Mouse (Mus musculus) CH12.LX (cell line): ENCODE results near the gene Kidins220. TPM values are rescaled to one million over a fixed set of nuclear protein-coding genes. Genes with fewer than 3 reads are reported as not detected.

Experiments
- DNase-seq: peaks from one replicate; pipeline ENCODE4 v3.0.0-alpha.2; 2013; ENCODE audit errors: extremely low read depth
- H3K27ac ChIP-seq: 2 replicates; pipeline ENCODE4 v1.5.1; 2012; ENCODE audit warnings: low read depth, mild to moderate bottlenecking, control low read depth, moderate library complexity; ENCODE audit not compliant: insufficient read depth
- H3K27me3 ChIP-seq: replicated peaks from 2 replicates; pipeline ENCODE3; 2012; ENCODE audit warnings: inconsistent platforms
- H3K36me3 ChIP-seq, 2 experiments: replicated peaks in 1 of 2; 2 replicates each; pipeline versions ENCODE3 to v1.6.1; 2012; ENCODE audit warnings: inconsistent platforms in 1 of 2, low read length in 1 of 2, mild to moderate bottlenecking in 1 of 2, mixed read lengths in 1 of 2, moderate library complexity in 1 of 2; ENCODE audit not compliant: control insufficient read depth in 1 of 2, insufficient read depth in 1 of 2
- H3K4me1 ChIP-seq, 2 experiments: 2 replicates each; pipeline ENCODE4 v1.6.1; 2012; ENCODE audit warnings: inconsistent platforms in 1 of 2, moderate library complexity in 1 of 2; ENCODE audit not compliant: insufficient read depth in 2 of 2, control insufficient read depth in 1 of 2
- H3K4me2 ChIP-seq: 2 replicates; pipeline ENCODE4 v1.6.1; 2012; ENCODE audit warnings: low read depth, mild to moderate bottlenecking, control low read depth; ENCODE audit not compliant: poor library complexity, insufficient read depth, severe bottlenecking
- H3K4me3 ChIP-seq, 3 experiments: fragments of 150-350 bp in 1 of 3; sonication (generic) in 1 of 3; replicated peaks in 1 of 3; 2 replicates each; pipeline versions ENCODE3 to v1.5.1; 2011 to 2012; ENCODE audit warnings: low read depth in 2 of 3, low read length in 2 of 3, mild to moderate bottlenecking in 2 of 3, moderate library complexity in 2 of 3, control low read depth in 1 of 3, improper control_type of control experiment in 1 of 3, inconsistent platforms in 1 of 3, mixed read lengths in 1 of 3; ENCODE audit not compliant: poor library complexity in 1 of 3
- H3K79me2 ChIP-seq: replicated peaks from 2 replicates; pipeline ENCODE4 v1.6.1; 2012; ENCODE audit warnings: mild to moderate bottlenecking, moderate library complexity; ENCODE audit not compliant: control insufficient read depth, poor library complexity, insufficient read depth, severe bottlenecking; ENCODE audit errors: extremely low read depth
- H3K9ac ChIP-seq: 2 replicates; pipeline ENCODE4 v1.6.1; 2012; ENCODE audit warnings: low read depth, mild to moderate bottlenecking, control low read depth, moderate library complexity; ENCODE audit not compliant: insufficient read depth
- H3K9me3 ChIP-seq: replicated peaks from 2 replicates; pipeline ENCODE3; 2012; ENCODE audit warnings: low read length, inconsistent platforms, mixed read lengths
- BHLHE40 ChIP-seq: IDR thresholded peaks from 2 replicates; pipeline ENCODE4 v1.6.1; 2011; ENCODE audit warnings: mild to moderate bottlenecking, low read depth, low read length, improper control_type of control experiment
- CHD1 ChIP-seq: IDR thresholded peaks from 2 replicates; pipeline ENCODE4 v1.6.1; 2012; ENCODE audit warnings: low read depth, low read length, improper control_type of control experiment, inconsistent platforms
- CHD2 ChIP-seq: IDR thresholded peaks from 2 replicates; pipeline ENCODE4 v1.6.1; 2011; ENCODE audit warnings: low read length, improper control_type of control experiment
- ETS1 ChIP-seq: conservative IDR thresholded peaks from 2 replicates; pipeline ENCODE4 v1.6.1; 2012; ENCODE audit warnings: low read depth, mild to moderate bottlenecking, inconsistent platforms, low read length, improper control_type of control experiment, moderate library complexity
- GABPA ChIP-seq: IDR thresholded peaks from 2 replicates; pipeline ENCODE4 v1.6.1; 2012; ENCODE audit warnings: low read depth, low read length, improper control_type of control experiment, inconsistent platforms; ENCODE audit not compliant: insufficient replicate concordance
- IRF4 ChIP-seq: IDR thresholded peaks from 2 replicates; pipeline ENCODE4 v1.6.1; 2014; ENCODE audit warnings: low read depth, mild to moderate bottlenecking, inconsistent platforms, low read length, improper control_type of control experiment
- JUN ChIP-seq: IDR thresholded peaks from 2 replicates; pipeline ENCODE4 v1.6.1; 2011; ENCODE audit warnings: low read depth, mild to moderate bottlenecking, low read length, improper control_type of control experiment, moderate library complexity; ENCODE audit not compliant: insufficient read depth
- KAT2A ChIP-seq: IDR thresholded peaks from 2 replicates; pipeline ENCODE4 v1.6.1; 2012; ENCODE audit warnings: low read length, improper control_type of control experiment, inconsistent platforms; ENCODE audit not compliant: insufficient replicate concordance
- MAX ChIP-seq: IDR thresholded peaks from 2 replicates; pipeline ENCODE4 v1.6.1; 2011; ENCODE audit warnings: low read length, improper control_type of control experiment
- MAZ ChIP-seq: IDR thresholded peaks from 2 replicates; pipeline ENCODE4 v1.6.1; 2012; ENCODE audit warnings: low read depth, mild to moderate bottlenecking, inconsistent platforms, low read length, improper control_type of control experiment, moderate library complexity
- MXI1 ChIP-seq: IDR thresholded peaks from 2 replicates; pipeline ENCODE4 v1.6.1; 2011; ENCODE audit warnings: mild to moderate bottlenecking, low read depth, low read length, improper control_type of control experiment
- MYC ChIP-seq: IDR thresholded peaks from 2 replicates; pipeline ENCODE4 v1.6.1; 2011; ENCODE audit warnings: low read depth, mild to moderate bottlenecking, improper control_type of control experiment, low read length
- NRF1 ChIP-seq: IDR thresholded peaks from 2 replicates; pipeline ENCODE4 v1.6.1; 2014; ENCODE audit warnings: low read depth, mild to moderate bottlenecking, inconsistent platforms, low read length, improper control_type of control experiment, moderate library complexity
- POLR2AphosphoS2 ChIP-seq: IDR thresholded peaks from 2 replicates; pipeline ENCODE4 v1.6.1; 2011; ENCODE audit warnings: low read depth, low read length, improper control_type of control experiment
- RCOR1 ChIP-seq: conservative IDR thresholded peaks from 2 replicates; pipeline ENCODE4 v1.6.1; 2012; ENCODE audit warnings: low read depth, mild to moderate bottlenecking, inconsistent platforms, low read length, improper control_type of control experiment
- TBP ChIP-seq: conservative IDR thresholded peaks from 2 replicates; pipeline ENCODE4 v1.6.1; 2011; ENCODE audit warnings: low read depth, low read length, improper control_type of control experiment
- ZC3H11A ChIP-seq: IDR thresholded peaks from 2 replicates; pipeline ENCODE4 v1.6.1; 2012; ENCODE audit warnings: low read depth, mild to moderate bottlenecking, inconsistent platforms, low read length, improper control_type of control experiment
- ZNF384 ChIP-seq: IDR thresholded peaks from 2 replicates; pipeline ENCODE4 v1.6.1; 2012; ENCODE audit warnings: low read depth, low read length, improper control_type of control experiment, inconsistent platforms
- dilution Hi-C: fragments of 300-500 bp; cut with MboI; formaldehyde crosslinking; loops from 2 replicates; pipeline ENCODE4 v1.14.3; 2020; ENCODE audit warnings: low sequenced_read_pairs; ENCODE audit not compliant: extremely low pct_unique_long_range_greater_than_20kb, extremely low pct_ligation_motif_present
- in situ Hi-C: fragments of 300-500 bp; cut with MboI; formaldehyde crosslinking; loops from 3 replicates; pipeline ENCODE4 v1.14.3; 2019; ENCODE audit warnings: low sequenced_read_pairs, low pct_ligation_motif_present, low pct_unique_long_range_greater_than_20kb, mixed read lengths
- polyA plus RNA-seq: library from polyadenylated mRNA; unstranded; fragments of >175 nt; gene quantifications from 2 replicates; pipeline ENCODE4 v1.2.1, GENCODE M21; 2012; ENCODE audit warnings: low read depth; ENCODE audit not compliant: insufficient read length
- total RNA-seq, 2 experiments: library from RNA; depleted of rRNA; stranded (reverse); fragments of 300-350 nt in 1 of 2; fragments of >200 nt in 1 of 2; gene quantifications; 2 replicates each; pipeline ENCODE4 v1.2.3; 2012 to 2014

The Kidins220 gene
- total and polyA plus RNA-seq, 3 experiments = 32.4 to 47.8 (median 39.4) TPM

- no peaks in the 10 kb centered on the region for H3K36me3 ChIP-seq
- H3K27ac ChIP-seq = no peak within 1 kb of the TSS
- in situ Hi-C loops = loop anchor here (10.0 to 25.0 kb wide), 5 partner anchors 318 to 1190 kb away; no protein-coding TSS in a partner anchor
- peaks cover 6% of the 10 kb centered on the region for H3K9me3 ChIP-seq
- peak within 1 kb of the TSS in 2 of 3 experiments; percentile 61 to 63 for H3K4me3 ChIP-seq
- peak within 1 kb of the TSS; percentile 93 for H3K4me2 ChIP-seq
- peaks cover 28% of the 10 kb centered on the region for H3K27me3 ChIP-seq
- dilution Hi-C loops = no loop called here
- H3K79me2 ChIP-seq = no peaks in the 10 kb centered on the region
- H3K4me1 ChIP-seq = peaks cover 15 to 40% of the 10 kb centered on the region in 2 experiments
- no peak for TF ChIP-seq MAZ
- TF ChIP-seq NRF1 = no peak
- no peak for TF ChIP-seq MYC
- no peak for TF ChIP-seq TBP
- no peak for TF ChIP-seq RCOR1
- TF ChIP-seq MAX = no peak
- no peak for TF ChIP-seq IRF4
- DNase-seq = no peak
- H3K9ac ChIP-seq = peak within 1 kb of the TSS; percentile 40
Measured at GRCm38 (mm10) chr12:25097052-25097209, 122.2 kb downstream of the Kidins220 start, which contains the start of gene Id2. Gene Id2 (minus strand): TSS chr12:25097140.

- Histone ChIP-seq H3K79me2 (no peaks in the 10 kb centered on the region), H3K36me3 (no peaks in the 10 kb centered on the region), H3K4me2 (no peak overlapping the region), H3K27me3 (peaks cover 29% of the 10 kb centered on the region), H3K4me1 (peaks cover 15 to 35% of the 10 kb centered on the region in 2 experiments), H3K27ac (no peak overlapping the region), H3K9ac (no peak overlapping the region), H3K4me3 (no peak overlapping the region), H3K9me3 (peaks cover 6% of the 10 kb centered on the region)
- TF ChIP-seq ZNF384 (no peak), ETS1 (no peak), TBP (no peak), ZC3H11A (no peak), BHLHE40 (no peak), POLR2AphosphoS2 (no peak), MXI1 (no peak), JUN (no peak), KAT2A (no peak), IRF4 (no peak), CHD2 (no peak), CHD1 (no peak), GABPA (no peak)
- dilution Hi-C loops = no loop called here
- DNase-seq = no peak
- in situ Hi-C loops = loop anchor here (10.0 to 25.0 kb wide), 5 partner anchors 317 to 1190 kb away; no protein-coding TSS in a partner anchor
Measured at GRCm38 (mm10) chr12:25097210-25098160, 122.8 kb downstream of the Kidins220 start.
